Mouse (Mus musculus): ENCODE data around the gene Mfsd12. TPM values are rescaled to one million over a fixed set of nuclear protein-coding genes. Genes with fewer than 3 reads are reported as not detected.

Gene Mfsd12
- total RNA-seq (2021) = 1 to 10 TPM; 2.3 to 2.8 TPM
- long read RNA-seq, experiment 1, partial matches to known transcripts = 0 of 9 reads
- long read RNA-seq, experiment 1, other reads (novel, unspliced or antisense) = 6 of 9 reads
- long read RNA-seq, experiment 2, partial matches to known transcripts = 1 of 4 reads
- long read RNA-seq, experiment 2, other reads (novel, unspliced or antisense) = 0 of 4 reads

DNA sequence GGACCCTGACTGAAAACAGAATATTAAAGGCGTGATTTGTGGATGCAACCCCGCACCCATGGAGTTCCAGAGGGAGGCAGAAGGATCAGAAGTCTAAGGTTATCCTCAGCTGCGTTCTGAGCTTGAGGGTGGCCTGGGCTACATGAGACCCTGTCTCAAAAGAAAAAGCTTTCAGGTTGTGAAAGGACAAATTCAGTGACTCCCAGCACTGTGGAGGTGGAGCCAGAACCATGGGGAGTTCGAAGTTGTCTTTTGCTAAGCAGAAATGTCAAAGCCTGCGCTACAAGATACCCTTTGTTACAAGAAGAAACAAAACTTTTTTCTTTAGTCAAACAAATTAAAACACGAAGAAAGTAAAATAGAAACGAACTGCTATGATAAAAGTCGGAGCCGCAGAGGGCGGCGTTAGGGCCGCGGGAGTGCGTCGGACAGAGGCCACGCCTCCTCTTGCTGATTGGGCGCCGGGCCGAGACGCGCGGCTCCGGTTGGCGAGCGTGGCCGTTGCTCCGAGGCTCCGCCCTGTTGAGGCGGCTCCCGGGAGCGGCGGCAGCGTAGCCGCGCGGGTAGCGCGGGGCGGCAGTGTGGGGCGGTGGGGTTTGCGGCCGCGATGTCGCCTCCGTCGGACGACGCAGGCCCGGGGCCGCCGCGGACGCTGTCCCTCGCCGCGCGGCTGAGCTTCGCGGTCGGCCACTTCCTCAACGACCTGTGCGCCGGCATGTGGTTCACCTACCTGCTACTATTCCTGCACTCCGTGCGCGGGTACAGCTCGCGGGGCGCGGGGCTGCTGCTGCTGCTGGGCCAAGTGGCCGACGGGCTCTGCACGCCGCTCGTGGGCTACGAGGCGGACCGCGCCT, at the start of gene Mfsd12:
Mfsd12 (plus strand) TSS at position 501 of the 854 bp plus-strand sequence.
- peak; percentile 93 for DNase-seq (ENCODE audit: low spot score)

DNA sequence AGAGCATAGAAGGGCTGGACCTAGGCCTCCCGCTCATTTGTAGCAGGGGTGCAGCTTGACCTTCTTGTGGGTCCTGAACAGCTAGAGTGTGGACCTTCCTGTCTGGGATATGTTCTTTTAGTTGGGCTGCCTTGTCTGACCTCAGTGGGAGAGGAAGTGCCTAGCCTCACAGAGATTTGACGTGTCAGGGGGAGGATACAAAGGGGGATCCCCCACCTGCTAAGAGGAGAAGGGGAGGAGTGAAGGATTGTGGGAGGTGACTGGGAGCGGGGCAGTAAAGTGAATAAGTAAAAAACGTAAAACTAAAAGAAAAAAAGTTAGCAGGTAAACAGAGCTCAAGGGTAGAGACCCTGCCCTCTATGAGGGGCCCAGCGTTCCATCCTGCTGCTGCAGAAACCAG, 47.7 kb upstream of the Mfsd12 start:
- no peak for DNase-seq (ENCODE audit: low spot score)

DNA sequence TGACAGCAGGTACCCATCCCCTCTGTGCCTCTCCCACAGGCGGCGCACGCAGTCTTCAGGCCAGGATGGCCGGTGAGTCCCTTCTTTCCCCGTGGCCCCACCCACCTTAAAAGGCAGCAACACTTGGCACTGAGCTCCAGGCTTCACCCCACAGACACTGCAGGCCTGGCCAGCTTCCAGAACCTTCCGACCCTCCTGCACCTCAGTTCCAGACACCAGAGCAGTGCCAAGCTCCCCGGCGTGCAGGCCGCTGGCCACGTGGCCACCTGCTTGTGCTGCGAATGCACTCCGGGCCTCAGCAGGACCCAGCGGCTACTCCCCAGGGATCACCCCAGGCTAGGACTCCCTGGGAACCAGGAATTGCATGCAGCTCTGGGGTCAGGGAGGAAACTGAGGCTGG, 43.7 kb upstream of the Mfsd12 start:
- no peak for DNase-seq (ENCODE audit: low spot score)

DNA sequence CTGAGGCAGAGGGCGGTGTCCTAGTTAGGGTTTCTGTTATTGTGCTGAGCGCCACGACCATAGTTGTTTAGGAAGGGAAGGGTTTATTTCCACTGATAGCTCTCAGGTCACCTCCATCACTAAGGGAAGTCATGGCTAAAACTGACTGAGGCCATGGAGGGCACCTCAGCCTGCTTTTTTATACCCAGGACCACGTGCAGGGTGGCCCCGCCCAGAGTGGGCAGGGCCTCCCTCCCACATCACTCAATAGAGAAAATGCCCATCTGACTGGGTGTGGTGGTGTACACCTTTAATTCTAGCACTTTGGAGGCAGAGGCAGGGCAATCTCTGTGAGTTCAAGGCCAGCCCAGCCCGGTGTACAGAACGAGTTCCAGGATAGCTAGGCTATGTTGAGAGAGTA, 43.1 kb upstream of the Mfsd12 start:
- no peak for DNase-seq (ENCODE audit: low spot score)

DNA sequence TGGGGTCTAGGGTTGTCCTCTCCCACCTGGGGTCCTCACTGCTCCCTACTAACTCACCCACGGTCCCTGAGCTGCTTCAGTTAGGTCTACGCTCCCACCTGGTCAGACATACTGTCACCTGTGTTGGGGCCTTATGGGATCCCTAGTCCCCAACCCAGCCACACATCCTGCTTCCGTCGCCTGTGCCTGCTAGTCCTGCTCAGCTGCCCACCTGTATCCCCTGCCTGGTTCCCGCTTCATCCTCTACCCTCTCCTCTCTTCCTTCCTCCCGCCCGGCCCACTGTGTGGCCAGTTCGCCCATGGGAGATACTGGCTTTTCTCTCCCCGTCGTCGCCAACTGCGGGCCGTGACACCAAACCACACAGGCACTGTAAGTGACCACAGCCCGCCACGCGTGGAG, 41.7 kb upstream of the Mfsd12 start:
- no peak for DNase-seq (ENCODE audit: low spot score)

DNA sequence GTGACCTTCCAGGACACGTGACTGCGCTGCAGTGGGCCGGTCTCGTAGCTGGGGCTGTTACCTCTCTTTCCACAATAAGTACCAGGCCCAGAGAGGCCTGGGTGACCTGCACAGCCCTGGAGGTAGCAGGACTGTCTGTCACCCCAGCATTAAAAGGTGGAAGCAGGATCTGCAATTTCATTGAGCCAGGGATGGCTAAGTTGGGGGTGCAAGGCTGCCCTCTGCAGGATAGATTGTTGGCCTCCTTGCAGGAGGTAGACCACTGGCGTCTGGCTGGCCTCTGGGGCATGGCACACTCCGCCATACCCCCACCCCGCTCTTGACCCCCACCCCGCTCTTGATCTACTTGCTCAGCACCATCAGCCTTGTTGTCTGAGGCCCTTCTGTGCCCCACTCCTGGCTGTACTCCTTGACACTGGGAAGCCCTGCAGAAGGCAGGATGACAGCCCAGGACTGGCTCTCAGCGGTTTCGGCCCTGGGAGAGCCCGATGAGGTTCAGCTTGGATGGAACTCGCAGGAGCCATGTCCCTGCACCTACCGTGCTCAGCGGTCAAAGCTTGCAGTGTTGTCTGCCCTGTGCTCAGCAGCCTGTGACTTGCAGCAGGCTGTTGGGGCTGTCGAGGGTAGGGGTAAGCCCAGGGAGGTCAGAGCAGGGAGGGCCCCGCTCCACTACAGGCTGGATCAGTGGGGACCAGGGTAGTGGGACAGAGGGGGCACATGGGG, 40.8 kb upstream of the Mfsd12 start:
- no peak for DNase-seq (ENCODE audit: low spot score)

DNA sequence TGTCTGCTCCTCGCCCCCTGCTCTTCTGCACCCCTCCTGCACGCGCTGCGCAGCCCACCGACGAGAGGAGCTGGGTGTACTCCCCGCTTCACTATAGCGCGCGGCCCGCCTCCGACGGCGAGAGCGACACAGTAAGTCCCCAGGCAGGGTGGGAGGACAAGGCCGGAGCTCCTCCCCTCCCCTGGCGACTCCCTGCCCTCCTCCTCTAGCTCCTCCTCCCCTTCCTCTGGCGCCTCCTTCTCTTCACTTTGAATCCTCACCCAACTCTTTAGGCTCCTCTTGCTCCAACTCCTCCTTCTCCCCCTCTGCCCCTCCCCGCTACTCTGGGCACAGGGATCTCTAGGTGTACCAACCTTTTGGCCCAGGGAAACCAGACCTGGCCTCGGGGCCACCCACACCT, 40.0 kb upstream of the Mfsd12 start:
- no peak for DNase-seq (ENCODE audit: low spot score)

DNA sequence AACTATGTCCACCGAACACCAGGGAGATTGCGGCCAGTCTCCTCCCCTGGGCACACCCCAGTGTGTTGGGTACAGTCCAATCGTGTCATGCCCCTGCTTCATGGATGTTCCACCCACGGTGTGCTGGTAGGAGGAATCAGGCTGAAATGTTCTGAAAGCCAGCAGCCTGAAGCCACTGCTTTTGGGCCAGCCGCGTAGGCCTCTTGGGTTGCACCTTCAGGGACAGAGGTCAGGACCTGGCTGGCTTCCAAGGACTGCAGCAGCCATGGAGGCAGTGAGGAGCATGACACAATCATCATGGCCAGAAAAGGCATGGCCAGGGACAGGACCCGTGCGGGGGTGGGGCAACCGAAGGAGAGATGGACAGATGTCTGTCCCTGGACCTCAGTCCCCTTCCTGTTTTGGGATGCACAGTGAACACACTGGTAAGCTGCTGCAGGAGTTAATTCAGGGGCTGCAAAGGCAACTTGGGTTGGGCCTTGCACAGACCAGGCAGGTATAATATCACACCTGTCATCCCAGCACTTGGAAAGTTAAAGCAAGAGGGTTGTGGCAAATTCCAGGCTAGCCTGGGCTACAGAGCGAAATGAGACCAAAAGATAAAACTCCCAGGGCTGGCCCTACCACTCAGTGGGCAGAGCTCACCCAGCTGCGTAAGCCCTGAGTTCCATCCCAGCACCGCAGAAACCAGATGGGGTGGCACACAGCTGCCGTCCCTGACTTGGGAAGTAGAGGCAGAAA, 38.5 kb upstream of the Mfsd12 start:
- DNase-seq (ENCODE audit: low spot score) = peak; percentile 54

DNA sequence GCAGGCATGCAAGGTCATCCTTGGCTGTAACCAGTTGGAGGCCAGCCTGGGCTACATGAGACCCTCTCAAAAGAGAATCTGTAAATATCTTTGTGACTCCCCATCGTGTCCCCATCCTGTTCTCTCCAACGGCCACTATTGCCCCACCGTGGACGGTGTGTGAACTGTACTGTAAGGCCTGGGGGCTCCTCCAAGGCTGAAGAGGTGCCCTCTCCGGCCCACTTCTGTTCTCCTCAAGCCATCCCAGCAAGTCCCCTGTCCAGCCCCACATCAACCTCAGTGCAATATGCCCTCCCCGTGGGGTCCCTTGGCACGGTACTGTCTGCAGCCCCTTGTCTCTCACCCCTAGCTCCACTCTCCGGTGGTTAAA, 38.0 kb upstream of the Mfsd12 start:
- no peak for DNase-seq (ENCODE audit: low spot score)

DNA sequence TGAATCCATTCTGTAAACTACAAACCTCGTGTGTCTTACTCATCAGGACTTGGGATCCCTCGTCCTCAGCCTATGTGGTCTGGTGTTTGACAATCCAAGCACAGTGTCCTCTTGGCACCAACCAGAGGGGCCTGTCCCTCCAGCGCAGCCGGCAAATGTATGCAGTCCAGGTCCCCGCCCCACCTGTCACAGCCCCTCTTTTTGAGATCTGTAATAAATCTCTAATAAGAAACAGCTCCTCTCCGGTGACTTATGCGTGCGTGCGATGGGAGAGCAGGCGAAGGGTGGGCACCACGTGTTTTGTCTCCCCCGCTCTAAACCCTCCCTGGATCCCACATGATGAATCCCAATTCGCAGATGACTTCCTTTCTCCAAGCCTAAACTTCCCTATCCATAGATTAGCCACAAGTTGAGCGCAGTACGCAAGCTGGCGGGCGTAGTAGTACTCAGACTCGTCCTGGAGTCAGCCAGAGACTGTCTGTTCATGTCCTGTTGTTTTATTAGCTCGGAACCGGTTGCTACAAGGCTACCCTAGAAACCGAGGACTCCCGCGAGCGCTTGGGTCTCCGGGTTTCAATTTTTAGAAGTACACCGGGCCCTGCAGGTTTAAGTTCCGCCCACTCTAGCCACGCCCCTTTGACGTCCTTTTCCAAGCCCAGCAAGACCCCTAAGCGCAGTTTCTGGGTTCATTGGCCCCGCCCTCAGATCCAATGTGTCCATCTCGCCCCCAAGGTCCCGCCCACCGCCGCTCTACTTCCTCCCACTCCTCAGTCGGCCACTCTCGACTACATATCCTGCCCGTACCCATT, 37.3 kb upstream of the Mfsd12 start:
- peak; percentile 26 for DNase-seq (ENCODE audit: low spot score)

DNA sequence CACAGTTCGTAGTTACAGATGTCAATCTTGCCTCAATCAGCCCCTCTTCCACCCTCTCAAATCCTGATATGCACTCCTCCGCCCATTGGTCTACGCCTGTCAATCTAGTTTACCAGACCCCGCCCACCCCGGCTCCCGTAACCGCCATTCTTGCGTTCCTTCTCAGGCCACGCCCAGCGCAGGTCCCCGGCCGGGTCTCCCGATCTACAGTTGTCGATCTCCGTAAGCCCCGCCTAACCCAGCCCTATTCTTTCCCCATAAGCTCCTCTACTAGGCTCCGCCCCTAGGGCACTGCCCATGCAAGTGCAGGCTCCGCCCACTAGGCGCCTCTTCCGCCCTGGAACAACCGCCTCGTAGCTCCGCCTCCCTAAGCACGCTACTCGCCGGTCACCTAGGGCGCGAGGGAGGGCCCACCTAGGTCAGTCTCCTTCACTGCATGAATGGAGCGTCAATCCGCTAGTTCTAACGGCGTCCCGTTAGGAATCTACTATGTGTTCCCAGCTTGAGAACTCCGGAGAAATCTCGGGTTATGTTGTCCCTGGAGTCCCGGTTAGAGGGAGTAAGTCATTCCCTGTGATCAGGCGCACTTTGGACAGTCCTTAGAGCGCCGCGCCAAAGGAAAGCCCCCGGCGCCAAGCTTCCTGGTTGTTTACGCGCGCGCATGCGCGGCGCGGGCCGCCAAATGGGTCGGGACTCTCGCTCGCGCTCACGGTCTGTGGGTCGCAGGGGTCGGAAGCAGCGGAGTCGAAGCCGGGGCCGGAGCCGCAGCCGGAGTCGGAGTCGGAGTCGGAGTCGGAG, 36.5 kb upstream of the Mfsd12 start, which contains the start of gene Cactin:
Cactin (plus strand) TSS at position 554 of the 798 bp plus-strand sequence.
- peak; percentile 100 for DNase-seq (ENCODE audit: low spot score)

DNA sequence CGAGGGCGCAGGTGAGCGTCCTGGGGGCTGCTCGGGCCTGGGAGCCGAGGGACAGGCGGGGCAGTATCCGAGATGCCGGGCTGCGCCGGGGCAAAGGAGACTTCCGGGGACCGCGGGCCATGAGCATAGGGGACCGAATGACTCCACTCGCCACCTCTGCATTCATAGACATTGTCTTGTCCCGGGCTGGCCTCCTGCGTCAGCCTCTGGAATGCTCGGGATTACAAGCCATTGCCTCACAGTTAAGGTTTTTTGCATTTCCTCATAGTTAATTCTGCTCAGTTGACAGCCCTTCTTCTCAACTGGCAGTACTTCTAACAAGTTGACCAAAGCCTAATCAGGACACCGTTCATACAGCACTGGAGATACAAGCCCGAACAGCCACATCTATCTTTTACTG, 35.9 kb upstream of the Mfsd12 start:
- DNase-seq (ENCODE audit: low spot score) = no peak

DNA sequence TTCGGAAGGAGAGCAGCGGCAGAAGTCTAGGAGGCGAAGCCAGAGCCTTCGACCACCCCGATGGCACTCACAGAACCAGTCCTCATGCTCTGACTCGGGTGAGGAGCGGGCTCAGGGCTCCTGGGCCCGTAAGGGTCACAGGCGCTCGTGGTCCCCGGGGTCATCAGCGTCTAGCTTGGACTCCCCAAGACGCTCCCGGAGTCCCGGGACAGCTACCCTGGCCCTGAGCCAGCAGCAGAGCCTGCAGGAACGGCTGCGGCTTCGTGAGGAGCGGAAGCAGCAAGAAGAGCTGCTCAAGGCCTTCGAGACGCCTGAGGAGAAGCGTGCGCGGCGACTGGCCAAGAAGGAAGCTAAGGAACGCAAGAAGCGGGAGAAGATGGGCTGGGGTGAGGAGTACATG, 34.8 kb upstream of the Mfsd12 start:
- DNase-seq (ENCODE audit: low spot score) = no peak

DNA sequence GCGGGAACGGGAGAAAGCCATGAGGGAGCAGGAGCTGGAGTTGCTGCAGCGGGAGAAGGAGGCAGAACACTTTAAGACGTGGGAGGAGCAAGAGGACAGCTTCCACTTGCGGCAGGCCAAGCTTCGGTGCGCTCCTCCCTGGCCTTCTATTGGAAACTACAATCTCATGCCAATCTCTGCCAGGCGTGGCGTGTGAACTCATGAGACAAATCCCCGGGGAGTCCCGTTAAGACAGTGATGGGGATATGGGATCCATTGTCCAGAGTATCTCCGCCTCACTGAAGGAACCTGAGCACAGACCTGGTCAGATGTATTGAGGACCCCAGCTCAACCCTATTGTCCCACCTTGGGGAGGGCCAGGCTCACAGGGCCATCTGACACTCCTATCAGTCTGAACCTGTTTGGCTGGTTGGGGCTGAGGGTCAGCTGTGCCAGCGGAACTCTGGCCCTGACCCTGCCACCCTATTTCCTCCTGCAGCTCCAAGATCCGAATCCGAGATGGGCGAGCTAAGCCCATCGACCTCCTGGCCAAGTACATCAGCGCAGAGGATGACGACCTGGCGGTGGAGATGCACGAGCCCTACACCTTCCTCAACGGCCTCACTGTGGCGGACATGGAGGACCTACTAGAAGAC, 34.0 kb upstream of the Mfsd12 start:
- DNase-seq (ENCODE audit: low spot score) = no peak

DNA sequence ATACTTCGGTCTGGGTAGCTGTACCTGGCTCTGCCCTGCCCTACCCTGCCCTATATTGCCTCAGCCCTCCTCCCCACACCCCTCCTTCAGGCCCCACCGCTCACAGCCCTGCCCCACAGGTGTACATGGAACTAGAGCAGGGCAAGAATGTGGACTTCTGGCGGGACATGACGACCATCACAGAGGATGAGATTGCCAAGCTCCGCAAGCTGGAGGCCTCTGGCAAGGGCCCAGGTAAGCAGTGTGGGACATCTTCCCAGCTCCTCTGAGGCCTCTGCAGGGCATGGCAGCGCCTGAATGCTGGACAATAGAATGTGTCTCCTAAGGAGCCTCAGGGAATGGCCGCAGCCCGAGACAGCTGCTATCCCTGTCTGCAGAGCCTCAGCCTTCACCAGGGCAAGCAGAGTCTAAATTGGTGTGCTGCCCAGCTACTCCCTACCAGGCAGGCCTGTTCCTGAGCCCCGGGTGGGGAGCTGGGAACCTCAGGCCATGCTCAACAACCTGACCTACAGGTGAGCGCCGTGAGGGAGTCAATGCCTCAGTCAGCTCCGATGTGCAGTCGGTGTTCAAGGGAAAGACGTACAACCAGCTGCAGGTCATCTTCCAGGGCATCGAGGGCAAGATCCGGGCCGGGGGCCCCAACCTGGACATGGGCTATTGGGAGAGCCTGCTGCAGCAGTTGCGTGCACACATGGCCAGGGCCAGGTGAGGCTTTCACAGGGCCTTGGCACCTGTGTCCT, 33.3 kb upstream of the Mfsd12 start:
- no peak for DNase-seq (ENCODE audit: low spot score)

DNA sequence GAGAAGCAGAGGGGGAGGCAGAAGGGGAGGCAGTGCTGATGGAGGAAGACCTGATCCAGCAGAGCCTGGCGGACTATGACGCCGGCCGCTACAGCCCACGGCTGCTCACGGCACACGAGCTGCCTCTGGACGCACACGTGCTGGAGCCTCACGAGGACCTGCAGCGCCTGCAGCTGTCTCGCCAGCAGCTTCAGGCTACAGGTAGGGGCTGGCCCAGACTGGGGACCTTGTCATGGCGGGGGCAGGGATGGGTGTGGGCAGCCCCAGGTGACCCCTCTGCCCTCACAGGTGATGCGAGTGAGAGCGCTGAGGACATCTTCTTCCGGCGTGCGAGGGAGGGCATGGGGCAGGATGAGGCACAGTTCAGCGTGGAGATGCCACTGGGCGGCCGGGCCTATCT, 32.1 kb upstream of the Mfsd12 start:
- DNase-seq (ENCODE audit: low spot score) = no peak

DNA sequence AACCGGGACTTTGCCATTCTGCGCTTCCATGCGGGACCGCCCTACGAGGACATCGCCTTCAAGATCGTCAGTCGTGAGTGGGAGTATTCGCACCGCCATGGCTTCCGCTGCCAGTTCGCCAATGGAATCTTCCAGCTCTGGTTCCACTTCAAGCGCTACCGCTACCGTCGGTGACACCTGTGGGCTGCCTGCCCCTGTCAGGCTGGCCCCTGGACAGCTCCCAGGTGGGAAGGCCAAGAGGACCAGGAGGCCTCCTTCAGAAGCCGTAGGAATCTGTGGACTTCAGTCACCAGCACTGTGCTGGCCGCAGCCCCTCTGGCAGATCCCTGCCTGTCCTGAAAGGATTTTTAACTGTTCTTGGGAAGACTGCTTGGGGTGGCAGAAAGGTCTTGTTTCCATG, 31.5 kb upstream of the Mfsd12 start:
- DNase-seq (ENCODE audit: low spot score) = no peak

DNA sequence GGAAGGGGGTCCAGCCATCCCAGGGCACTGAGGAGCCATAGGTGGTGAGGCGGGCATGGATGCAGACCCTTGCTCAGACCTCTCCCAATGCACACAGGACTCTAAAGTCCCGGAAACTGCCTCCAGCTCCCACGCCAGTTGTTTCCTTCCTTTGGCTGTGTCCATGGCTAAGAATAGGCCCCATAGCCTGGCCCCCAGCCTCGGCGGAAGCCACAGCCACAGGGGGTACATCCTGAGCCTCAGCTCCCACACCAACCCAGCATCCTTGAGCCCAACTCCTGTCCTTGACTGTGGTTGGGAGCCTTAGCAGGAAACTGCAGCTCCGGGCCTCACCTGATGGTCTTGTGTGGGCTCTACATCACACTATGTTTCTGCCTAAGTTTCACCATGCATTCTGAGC, 30.4 kb upstream of the Mfsd12 start:
- DNase-seq (ENCODE audit: low spot score) = no peak

DNA sequence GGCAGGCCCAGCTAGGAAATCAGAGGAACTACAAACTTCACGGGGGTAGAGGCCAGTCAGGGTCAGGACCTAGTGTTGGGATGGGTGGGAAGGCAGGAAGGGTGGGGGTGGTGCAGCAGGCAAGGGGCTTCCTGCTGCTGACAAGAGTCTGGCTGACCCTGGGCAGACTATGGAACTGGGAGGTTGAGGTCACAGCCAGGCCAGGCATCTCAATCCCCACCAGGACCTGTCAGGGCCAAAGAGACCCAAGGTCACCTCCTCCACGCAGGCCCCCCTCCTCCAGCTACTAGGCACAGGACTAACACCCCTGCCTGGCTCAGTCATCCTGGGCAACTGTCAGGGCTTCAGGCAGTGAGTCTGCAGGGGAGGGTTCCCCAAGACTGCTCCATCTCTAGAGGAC, 29.3 kb upstream of the Mfsd12 start:
- DNase-seq (ENCODE audit: low spot score) = no peak
